Mouse (Mus musculus) right cerebral cortex, postnatal 25 days (tissue): ENCODE results near the gene Tex46.
A peak's percentile ranks its signal among the peaks of the same experiment; 100 is the strongest.

Source experiments
- DNase-seq: peaks from one replicate; pipeline ENCODE4 v3.0.0; 2022

Tex46 gene

GRCm38 (mm10) chr4:136610387-136610856 is at the start of gene Tex46:
Tex46 (plus strand) TSS chr4:136610437.
- no peak for DNase-seq

- DNase-seq: no peak
Observed at GRCm38 (mm10) chr4:136562755-136563154, 47.5 kb upstream of the Tex46 start.

- DNase-seq: no peak
Observed at GRCm38 (mm10) chr4:136568629-136569028, 41.6 kb upstream of the Tex46 start.

GRCm38 (mm10) chr4:136569998-136570397 is 40.2 kb upstream of the Tex46 start:
- DNase-seq: no peak

GRCm38 (mm10) chr4:136581885-136582284 is 28.4 kb upstream of the Tex46 start:
- DNase-seq: no peak

DNA sequence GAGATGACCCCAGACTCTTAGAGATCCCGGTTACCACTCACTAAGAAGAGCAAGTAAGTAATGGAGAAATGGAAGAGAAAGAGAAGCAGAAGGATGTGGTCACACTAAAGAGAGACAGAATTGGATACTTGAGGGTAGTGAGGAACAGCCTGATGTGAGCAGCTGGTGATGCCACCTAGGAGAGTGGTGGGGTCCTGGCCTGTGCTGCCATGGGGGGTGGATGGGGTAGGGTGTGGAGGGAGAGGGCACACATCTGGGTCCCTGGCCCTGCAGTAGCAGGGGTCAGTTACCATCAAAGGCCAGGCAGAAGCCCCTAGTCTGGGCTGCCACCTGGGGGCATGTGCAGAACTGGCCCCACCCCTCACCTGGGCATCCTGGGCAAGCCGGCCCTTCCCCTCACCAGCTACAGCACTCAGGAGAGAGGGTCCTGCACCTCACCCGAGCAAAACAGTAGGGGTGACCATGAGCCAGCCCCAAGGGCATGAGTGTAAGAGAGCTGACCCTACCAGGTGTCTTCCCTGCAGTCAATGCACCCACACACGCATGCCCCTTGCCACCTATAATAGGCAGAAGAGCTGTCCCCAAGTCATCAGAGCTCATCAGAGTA is 22.9 kb upstream of the Tex46 start:
- DNase-seq: no peak

DNA sequence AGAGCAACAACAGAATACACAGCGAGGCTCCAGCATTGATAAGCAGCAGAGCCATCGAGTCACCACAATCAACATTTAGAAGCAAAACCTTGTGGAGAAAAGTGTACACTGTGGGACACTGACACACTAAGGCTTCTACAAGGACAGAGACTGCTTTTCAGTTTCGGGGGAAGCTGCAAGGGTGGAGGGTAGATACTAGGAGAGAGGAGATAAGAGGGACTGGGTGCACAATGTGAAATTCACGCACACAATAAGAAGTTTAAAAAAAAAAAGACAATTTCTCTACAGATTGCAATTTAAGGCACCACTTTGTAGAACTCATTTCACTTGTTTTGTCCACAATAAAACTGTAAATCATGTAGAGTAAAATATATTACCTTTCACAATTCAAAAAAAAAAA is 22.2 kb upstream of the Tex46 start:
- DNase-seq: no peak

DNA sequence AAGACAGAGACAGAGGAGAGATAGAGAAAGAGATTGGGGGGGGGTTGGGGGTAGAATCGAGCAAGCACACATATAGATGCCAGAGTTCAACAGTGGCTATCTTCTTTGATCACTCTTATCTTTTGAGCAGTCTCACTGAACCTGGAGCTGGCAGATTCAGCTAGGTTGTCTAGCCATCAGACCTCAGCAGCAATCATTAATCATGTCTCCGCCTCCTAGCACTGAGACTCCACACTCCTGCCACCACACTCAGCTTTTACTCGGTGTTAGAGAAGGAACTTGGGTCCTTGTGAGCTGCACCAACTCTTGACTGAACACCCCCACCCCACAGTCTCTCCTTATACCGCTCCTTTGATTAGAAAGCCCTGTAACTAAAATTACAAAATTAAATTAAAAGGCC is 18.1 kb upstream of the Tex46 start:
- DNase-seq: no peak

GRCm38 (mm10) chr4:136594006-136594405 is 16.2 kb upstream of the Tex46 start:
- DNase-seq: no peak

DNA sequence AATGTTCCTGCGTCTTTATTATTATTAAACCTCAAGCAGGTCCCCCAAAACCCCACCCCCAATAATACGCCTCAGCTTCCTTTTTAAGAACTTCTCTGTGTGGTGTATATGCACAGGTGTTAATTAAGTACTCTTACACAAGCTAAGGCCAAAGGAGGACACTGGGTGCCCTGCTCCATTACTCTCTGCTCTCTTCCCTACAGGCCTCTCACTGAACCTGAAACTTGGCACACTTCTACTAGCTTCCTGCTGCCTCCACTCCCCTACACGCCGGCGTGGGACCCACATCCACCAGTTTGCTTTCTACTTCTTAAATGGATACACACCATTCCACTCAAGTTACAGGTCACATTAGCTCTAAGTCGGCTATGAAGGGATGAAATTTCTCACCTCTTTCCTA is 15.0 kb upstream of the Tex46 start:
- no peak for DNase-seq

DNA sequence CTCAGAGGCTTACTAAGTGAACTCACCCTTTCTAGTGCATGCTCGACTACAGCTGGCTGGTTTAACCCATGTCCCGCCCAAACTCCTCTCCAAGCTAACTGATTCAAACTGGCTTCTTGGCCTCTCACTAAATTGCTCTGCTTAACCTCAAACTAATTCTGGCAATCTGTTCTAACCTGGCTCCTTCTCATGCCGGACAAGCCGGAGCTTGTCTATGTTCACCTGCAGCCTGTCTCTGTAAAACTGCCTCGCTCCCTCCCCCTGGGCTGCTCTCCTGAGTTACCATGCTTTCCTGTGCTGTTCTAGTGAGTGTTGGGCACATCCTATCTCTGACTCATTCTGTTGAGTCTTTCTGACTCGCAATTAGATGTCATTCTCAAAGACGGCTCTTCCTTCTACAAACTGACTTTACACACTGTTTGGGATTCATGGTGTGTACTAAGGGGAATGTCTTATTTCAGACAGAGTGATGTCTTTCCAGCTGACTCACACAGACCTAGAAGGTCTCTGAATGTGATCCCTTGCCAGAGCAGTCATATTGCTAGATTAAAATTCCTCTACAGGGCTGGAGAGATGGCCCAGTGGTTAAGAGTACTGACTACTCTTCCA is 11.9 kb upstream of the Tex46 start:
- DNase-seq: no peak

DNA sequence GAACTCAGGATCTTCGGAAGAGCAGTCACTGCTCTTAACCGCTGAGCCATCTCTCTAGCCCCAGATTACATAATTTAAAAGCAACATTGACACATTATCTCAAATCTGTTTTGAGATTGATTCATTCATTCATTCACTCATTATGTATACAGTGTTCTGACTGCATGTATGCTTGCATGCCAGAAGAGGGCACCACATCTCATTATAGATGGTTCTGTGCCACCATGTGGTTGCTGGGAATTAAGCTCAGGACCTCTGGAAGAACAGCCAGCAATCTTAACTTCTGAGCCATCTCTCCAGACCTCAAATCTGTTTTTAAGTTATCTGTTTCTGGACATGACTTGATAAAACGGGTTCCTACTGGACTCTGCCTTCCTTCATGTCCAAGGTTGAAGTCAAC is 10.4 kb upstream of the Tex46 start:
- no peak for DNase-seq

GRCm38 (mm10) chr4:136600536-136600935 is 9.7 kb upstream of the Tex46 start:
- no peak for DNase-seq

GRCm38 (mm10) chr4:136601476-136601875 is 8.8 kb upstream of the Tex46 start:
- DNase-seq: peak; percentile 19

DNA sequence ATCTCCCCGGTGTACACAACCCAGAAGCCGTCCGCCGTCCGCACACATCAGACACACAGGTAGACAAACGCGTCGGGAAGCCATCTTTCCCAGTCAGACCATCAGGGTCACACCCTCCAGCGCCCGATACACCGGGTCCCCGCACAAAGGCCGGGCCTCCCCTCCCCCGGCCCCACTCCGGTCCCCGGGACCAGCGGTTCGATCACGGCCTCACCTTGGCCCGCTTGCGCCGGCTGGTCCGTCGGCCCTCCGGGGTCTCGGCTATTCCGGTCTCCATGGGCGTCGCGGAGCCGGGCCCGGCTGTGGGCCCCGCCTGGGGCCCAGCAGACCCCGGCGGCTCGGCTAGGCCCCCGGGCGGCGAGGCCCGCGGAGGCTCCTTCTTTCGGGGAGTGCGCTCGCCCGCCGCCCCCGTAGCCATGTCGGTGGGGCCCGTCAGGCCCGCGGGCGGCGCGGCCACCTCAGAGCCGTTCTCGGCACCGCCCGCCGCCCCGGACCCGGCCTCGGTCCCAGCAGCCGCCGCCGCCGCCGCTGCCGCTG is 8.2 kb upstream of the Tex46 start:
- DNase-seq: no peak

DNA sequence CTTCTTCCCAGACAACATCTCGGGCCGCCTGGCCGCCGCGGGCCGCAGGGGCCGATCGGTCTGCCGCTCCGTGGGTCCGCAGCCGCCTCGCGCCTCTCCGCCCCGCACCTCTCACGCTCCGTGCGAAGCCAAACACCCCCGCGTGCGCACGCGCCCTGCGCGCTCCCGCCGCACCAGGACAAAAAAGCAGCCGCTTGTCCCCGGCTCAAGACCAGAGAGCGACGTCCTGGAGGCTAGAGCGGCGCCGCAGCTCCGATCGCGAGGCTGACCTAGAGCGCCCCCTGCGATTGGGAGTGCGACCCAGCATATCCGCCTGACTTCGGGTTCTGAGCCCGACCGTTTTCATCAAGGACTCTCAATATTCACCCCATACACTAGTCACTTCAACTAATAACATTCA is 7.7 kb upstream of the Tex46 start, which contains the start of gene Kdm1a:
Kdm1a (minus strand) TSS at position 156 of the 400 bp plus-strand sequence.
- DNase-seq: peak; percentile 94

DNA sequence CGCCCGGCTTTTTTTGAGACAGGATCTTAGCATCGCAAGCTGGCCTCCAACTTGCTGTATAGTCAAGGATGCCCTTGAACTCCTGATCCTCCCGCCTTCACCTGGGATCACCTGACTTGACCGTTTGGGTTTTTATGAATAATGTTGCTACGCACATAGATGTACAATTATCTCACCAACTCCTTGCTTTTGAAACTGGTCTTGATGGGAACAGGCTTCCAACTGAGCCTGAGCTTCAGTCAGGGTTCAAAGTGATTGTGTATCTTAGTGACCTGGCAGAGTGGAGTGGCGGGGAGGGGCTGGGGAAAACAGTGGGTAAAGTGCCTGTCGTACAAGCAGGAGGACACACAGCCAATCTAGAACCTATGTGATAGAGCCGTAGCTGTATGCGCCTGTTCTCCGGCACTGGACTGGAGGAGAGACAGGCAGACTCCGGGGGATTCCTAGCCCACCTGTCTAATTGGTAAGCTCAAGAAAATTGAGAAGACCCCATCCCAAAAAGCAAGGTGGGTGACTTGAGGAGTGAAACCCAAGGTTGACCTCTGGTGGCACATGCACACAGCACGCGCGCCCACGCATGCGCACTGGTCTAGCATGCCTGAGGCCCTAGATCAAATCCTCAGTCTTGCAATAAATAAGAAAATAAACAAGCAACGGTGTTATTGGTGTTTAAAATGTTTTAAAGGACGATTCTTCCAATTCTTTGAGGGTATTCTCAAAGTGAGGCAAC is 4.3 kb upstream of the Tex46 start:
- no peak for DNase-seq

DNA sequence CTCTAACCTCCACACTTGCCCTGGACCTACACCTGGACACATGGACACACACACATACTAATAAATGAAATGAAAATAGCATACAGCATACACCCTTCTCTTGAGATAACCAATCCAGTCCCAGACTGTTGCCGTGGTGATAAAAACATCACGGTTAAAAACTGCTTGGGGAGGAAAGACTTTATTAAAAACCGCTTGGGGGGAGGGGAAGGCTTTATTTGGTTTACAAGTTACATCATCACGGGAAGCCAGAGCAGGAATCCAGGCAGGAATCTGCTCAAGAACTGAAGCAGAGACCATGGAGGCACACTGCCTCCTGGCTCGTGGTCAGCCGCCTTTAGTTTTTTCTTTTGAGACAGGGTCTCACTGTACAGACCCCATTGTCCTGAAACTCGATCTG is 3.4 kb downstream of the Tex46 start:
- DNase-seq: no peak

DNA sequence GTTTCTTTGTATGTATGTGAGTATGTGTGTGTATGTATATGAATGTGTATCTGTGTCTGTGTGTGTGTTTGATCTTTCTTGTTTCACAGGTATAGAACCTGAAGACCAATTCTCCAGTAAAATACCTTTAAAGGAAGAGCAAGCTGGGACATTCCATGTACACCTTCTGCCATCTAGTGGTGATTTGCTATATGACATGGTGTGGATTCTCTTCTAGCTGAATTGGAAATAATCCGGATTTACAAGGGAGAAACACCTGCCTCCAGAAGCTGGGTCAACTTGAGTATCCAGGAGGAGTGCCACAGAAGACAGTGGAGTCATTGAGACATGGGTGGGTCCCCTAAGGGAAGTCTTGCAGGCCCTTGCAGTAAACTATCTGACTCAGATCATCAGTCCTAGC is 11.1 kb downstream of the Tex46 start:
- DNase-seq: no peak

- no peak for DNase-seq
Observed at GRCm38 (mm10) chr4:136621956-136622355, 11.7 kb downstream of the Tex46 start.

- DNase-seq: no peak
Observed at GRCm38 (mm10) chr4:136622388-136622787, 12.2 kb downstream of the Tex46 start, which contains the start of gene Lactbl1. Lactbl1 (plus strand) TSS chr4:136622621.

DNA sequence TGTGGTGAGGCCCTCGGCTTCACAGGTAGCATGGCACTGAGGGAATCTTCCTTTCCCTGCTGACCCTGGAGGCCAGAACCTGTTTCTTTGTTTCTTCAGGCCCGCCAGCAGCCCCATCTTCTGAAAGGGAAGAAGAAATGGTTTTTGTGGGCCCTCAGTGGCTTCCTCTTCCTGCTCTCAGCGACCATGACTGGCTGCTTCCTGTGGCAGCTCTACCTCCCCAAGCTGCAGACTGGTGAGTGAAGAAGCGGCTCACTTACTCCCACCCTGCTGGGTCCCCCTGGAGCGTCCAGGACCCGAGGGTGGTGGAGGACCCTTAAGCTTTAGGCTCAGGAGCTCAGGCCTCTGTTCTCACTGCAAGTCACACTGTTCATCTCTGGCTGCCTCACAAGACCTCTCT is 16.4 kb downstream of the Tex46 start:
- DNase-seq: no peak

DNA sequence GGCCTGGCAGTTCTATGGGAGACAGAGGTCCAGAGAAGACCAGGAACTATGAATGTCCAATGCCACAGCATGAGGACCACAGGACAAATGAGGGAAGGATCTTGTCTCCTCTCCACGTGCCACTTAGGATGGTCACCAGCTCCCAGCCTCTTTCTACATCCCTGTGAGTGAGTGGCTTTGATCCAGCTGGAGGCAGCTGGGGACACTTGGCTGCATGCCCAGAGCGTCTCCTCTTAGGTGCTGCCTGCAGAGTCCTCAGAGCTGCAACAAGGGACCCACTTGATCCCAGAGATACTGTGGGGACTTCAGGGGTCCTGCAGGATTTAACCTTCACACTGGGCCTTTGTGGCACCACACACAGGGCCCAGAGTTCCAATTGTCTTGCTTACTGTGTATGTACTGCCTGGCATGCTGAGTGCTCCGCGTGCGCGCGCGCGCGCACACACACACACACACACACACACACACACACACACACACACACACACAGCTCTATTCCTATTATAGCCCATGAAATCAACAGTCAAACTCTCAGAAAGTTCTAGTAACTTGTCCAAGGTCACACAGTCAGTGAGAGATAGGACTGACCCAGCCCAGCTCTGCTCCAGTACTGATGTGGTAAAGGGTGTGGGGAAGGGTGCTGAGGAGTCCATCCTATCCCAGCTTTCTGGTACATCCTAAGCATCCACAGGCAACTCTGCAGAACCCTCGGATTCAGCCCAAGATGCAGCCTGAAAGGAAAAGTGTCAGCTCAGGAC is 21.2 kb downstream of the Tex46 start:
- DNase-seq: no peak
